Mouse (Mus musculus) embryo, embryonic 11 days (tissue): ENCODE results near the gene Slc39a11.

Experiments used
- DNase-seq: peaks from one replicate; pipeline ENCODE4 v3.0.0-alpha.2; 2015

The Slc39a11 gene

DNA sequence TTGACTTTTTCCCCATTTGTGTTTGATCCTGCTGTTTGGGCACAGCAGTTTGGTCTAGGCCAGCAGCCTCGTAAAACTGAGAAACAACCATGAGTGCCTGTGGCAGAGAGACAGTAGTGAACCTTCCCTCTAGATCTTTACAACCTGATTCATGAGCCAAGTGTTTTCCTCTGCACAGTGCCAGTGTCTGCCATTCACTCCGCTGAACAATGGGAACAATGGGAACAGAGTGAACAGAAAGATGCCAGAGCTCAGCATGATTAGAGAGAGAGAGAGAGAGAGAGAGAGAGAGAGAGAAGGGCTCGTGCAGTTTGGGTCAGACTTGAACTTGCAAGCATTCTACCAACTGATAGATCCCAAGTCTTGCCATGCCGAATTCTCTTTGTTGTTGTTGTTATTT, 199.2 kb downstream of the Slc39a11 start:
- no peak for DNase-seq

GRCm38 (mm10) chr11:113450028-113450427, 199.9 kb downstream of the Slc39a11 start:
- DNase-seq, result no peak

DNA sequence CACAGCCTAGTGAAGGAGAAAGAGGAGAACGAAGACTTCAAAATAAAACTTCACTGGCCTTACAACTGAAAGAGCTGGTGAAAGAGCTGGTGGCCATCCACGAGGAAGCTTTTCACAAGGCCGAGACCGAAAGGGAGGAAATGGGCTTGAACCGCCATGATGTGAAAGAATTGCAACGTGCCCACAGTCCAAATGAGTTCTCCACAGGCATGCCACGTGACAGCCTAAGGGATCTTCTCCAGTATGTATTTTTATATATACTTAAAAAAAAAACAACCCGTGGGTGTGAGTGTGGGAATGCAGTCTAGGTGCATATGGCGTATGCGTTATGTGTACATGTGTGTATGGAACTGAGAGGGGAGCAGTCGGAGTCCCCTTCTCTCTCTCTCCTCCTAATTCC, 207.8 kb downstream of the Slc39a11 start:
- no peak for DNase-seq

DNA sequence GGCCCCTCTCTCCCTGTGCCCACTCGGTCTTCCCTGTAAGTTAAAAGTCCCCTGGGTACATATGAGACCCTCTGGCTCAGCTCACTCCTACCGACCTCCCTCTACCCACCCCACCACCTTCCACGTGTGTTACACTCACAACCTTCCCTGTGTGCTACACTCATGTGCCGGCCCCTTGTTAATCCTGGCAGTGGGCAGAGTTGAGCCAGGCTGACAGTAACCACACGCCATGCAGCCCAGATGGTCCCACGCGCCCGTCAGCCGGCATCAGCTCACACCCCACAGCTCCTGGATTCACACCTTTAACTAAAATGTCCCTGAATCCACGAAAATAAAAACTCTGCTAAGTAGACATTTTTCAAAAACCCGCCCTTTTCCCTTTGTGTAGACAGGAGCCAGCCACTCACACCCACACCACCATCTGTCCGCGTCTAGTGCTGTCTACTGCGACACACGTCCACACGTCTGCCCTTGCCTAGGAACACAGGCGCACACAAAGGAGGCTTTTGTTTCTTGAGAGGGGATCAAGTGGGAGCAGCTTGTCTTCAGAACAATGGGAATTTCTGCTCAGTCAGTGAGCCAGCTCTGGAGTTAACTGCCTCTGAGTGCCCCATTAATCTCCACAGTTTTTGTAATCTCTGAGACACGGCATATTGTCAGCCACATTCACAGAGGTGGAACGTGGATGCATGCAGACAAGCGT, 210.4 kb downstream of the Slc39a11 start:
- DNase-seq, result peak; percentile 80

- DNase-seq, result no peak
Observed at GRCm38 (mm10) chr11:113438915-113439314, 211.0 kb downstream of the Slc39a11 start.

DNA sequence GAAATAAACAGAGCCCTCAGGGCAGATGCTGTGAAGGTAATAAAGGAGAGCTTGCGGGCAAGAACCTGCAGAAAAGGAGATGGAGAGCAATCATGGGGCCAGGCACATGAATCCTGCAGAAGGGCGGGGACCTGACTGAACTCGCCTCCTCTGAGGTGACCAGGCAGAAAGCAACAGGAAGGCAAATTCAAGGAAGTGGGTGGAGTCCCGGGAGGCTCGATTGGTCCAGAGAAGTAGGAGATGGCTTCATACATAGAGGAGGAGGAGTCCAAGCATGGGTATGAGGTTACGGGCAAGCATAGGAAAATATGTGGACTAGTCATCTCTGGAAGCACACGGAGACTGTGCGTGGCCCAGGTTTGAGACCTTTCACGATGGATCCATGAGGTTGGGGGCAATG, 212.5 kb downstream of the Slc39a11 start:
- DNase-seq, result no peak

GRCm38 (mm10) chr11:113436299-113436698, 213.6 kb downstream of the Slc39a11 start:
- no peak for DNase-seq

DNA sequence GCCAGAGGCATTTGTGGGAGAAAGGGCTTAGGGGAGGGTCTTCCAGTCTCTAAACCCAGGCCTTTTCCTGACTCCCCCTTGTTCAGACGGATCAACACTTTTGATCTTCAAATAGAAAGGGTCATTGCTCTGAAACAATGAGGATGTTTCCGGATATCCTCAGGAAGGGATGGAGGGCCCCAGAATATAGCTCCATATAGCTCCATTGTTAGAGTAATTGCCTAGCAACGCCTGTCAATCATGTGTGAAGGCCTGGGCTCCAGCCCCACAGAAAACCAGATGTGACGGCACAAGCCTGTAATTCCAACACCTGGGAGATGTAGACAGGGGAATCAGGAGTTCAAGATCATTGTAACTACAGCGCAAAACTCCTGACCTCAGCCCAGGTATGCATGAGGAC, 214.2 kb downstream of the Slc39a11 start:
- peak; percentile 41 for DNase-seq

GRCm38 (mm10) chr11:113431161-113431560, 218.7 kb downstream of the Slc39a11 start:
- DNase-seq, result peak; percentile 56

- no peak for DNase-seq
Observed at GRCm38 (mm10) chr11:113425882-113426281, 224.0 kb downstream of the Slc39a11 start.

GRCm38 (mm10) chr11:113425454-113425853, 224.4 kb downstream of the Slc39a11 start:
- DNase-seq, result no peak

DNA sequence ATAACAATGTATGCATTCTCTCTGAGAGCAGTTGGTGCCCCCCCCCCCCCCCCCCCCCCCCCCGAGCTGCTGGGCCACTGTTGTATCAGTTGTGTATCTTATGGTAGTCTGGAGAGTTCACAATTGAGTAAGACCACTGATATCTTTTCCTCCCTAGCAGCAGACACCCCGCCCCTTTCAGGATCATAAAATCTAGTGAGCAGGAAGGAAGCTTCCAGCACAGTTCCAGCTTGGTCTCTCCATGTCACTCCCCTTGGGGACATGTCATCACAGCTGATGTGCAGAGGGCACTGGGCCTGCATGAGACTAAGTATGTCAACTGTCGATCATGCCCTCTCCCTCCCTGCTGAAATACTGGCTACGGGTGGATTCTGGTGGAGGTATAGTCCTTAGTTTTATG, 225.1 kb downstream of the Slc39a11 start:
- no peak for DNase-seq

DNA sequence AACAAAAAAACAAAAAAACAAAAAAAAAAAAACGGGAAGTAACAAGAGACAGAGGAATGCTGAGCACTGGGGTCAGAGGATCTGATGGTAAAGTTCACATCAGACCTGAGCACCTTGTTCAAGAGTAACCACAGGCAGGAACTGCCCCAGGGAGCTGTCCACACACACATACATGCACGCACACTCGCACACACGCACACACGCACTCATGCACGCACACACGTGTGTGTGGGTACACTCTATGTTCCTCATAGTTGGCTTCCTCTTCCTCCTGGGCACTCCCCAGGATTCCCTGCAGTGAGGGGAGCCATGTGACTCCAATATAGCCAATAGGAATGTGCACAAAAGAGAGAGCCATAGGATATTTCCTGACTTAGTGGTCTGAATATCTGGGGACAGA, 227.3 kb downstream of the Slc39a11 start:
- DNase-seq, result no peak

DNA sequence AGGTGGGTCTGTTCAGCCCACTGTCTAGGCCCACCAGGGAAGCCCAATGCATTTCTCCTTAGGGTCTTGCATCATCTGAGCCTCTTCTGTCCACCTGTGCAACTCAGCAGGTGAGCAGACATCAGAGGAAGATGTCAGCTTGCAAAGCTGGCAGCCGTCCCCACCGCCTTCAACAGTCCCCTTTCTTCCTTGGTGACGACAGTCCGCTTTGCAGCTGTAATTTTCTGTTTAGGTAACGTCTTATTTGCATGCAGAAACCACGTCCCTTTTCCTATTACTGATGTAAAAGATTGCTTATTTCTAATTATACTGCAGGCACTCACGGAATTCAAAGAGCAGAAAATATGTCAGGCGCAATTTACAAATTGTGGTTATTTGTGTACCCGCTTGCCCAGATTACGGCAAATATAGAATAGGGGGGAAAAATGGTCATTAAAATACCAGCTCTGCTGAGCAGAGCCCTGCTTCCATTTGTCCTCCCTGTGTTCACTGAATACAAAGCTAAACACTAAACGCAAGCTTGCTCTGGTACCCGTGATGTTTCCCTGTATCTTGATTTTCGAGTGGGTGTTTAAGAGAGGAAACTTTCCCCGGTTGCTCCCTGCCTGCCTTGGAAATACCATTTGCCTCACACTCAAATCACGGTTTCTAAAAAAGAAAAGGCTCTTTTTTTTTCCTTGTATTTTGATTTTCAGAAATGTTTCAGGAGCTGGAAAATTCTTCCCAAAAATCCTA, 230.8 kb downstream of the Slc39a11 start:
- no peak for DNase-seq

DNA sequence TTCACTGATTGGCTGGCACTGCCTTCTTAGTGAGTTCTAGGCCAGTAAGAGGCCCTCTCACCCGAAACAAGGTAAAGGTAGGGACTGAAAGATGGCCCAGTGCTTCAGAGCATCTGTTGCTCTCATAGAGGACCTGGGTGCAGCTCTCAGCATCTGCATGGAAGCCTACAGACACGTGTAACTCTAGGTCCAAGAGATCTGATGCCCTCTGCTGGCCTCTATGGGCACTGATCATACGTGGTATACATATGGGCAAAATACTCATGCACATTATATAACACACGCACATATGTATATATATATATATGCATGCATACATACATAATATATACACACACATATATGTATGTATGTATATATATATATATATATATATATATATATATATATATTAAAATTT, 231.9 kb downstream of the Slc39a11 start:
- DNase-seq, result no peak

GRCm38 (mm10) chr11:113412545-113412944, 237.3 kb downstream of the Slc39a11 start:
- DNase-seq, result no peak

GRCm38 (mm10) chr11:113411798-113412197, 238.1 kb downstream of the Slc39a11 start:
- no peak for DNase-seq

- DNase-seq, result no peak
Observed at GRCm38 (mm10) chr11:113409121-113409520, 240.8 kb downstream of the Slc39a11 start.

GRCm38 (mm10) chr11:113407474-113407873, 242.4 kb downstream of the Slc39a11 start:
- DNase-seq, result no peak

- no peak for DNase-seq
Observed at GRCm38 (mm10) chr11:113400868-113401267, 249.0 kb downstream of the Slc39a11 start.

GRCm38 (mm10) chr11:113399601-113400000, 250.3 kb downstream of the Slc39a11 start:
- DNase-seq, result no peak

GRCm38 (mm10) chr11:113397394-113397793, 252.5 kb downstream of the Slc39a11 start:
- no peak for DNase-seq

DNA sequence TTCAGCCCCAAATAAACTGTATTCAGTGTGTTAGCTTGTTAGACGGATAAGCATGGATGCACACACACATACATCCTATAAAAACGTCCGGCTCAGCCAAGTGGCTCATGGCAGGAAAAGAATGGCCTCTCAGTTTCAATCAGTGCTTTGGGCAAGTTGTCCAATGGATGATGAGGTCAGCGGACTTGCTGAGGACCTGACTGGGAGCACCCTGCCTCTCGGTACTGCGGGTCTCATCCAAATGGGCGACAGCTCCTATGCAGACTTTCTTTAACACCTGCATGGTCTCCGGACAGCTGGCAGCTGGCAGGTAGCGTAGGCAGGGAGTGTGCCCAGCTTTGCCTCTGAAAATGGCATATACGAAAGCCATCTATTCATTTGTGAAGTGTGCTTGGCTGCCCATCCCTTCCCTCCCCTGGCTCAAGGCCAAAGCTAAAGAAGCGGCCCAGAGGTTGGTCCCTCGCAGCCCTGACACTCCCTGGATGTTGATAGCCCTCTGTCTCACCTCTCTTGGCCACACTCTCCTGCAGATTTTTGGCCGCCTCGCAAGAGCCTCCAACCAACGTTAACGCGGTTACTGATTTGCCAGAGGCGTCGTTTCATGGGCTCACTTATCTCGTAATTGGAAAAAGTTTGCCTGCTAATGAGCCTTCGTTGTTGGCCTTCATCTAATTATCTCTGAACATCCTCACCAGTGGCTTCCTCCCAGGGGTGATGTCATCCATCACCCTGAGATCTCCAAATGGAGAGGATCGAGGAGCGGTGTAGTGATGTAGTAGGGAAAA, 256.3 kb downstream of the Slc39a11 start:
- no peak for DNase-seq

- DNase-seq, result no peak
Observed at GRCm38 (mm10) chr11:113391664-113392063, 258.2 kb downstream of the Slc39a11 start.
